Mouse (Mus musculus): ENCODE measurements around the gene Olfr557.

The Olfr557 gene

GRCm38 (mm10) chr7:102695358-102696125 lies at the start of gene Olfr557:
Gene Olfr557, plus strand, starts transcription at chr7:102695910.
- DNase-seq (ENCODE audit: low read depth, low spot score) = no peak

- no peak for DNase-seq (ENCODE audit: low read depth, low spot score)
Measured at GRCm38 (mm10) chr7:102658523-102658922, 37.2 kb upstream of the Olfr557 start, which contains the start of gene Olfr555. Gene Olfr555, plus strand, starts transcription at chr7:102658823.

GRCm38 (mm10) chr7:102664599-102664998 lies 31.1 kb upstream of the Olfr557 start, which contains the start of gene Olfr556:
Gene Olfr556, plus strand, starts transcription at chr7:102664899.
- DNase-seq (ENCODE audit: low read depth, low spot score) = no peak

DNA sequence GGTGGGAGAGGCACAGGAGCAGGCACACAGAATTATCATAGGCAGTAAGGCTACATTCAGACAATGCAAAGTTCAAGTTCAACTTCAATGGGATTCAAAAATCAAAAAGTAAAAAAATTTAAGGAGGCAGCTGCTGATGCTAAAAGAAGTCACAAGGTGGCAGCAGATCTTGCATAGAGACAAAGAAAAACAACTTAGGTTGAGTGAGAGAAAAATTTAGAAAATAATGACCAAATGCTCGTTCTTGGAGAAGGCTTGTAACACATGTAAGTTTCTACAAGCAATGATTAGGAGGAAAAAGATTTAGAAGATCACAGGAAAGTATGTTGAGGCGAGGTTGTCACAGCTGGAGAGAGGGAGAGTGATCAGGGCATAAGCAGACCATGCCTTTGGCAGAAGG lies 30.3 kb upstream of the Olfr557 start:
- DNase-seq (ENCODE audit: low read depth, low spot score) = no peak

DNA sequence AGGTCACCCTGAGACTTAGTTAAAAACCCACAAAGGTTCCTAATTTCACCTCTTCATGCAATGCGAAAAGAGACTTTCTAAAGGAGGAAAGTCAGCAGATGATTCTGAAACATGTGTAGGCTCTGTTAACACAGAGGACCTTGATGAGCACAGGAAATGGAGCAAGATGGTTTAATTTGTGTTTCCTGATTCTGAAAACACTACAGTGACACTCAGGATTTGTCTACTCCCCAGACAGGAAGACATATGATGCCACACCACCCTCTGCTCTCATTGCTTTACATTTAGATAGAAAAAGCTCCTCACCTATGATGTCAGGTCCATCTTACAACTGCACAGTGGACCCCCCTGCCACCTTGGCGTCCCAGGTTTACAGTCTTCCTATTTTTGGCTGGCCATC lies 19.5 kb upstream of the Olfr557 start:
- DNase-seq (ENCODE audit: low read depth, low spot score) = no peak

DNA sequence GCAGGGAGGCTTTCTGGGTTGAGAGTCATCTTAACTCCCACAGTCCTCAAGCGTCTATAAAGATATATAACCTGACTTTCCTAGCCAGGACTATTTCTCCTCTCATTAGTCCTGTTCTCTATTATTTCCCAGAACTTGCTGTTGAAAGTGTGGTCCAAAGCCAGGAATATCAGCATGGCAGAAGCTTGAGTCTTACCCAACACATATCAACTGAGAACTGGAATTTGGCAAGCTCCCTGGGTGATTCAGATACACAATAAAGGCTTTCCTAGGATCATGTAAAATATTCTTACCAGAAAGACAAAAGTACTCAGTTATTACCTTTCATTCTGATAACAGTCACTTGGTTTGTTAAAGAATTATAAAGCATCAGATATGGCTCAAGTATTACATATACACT lies 13.8 kb upstream of the Olfr557 start:
- DNase-seq (ENCODE audit: low read depth, low spot score) = no peak

- peak; percentile 89 for DNase-seq (ENCODE audit: low read depth, low spot score)
Measured at GRCm38 (mm10) chr7:102686944-102687501, 8.7 kb upstream of the Olfr557 start, which contains the start of gene Trim68. Gene Trim68, minus strand, starts transcription at chr7:102687327.

DNA sequence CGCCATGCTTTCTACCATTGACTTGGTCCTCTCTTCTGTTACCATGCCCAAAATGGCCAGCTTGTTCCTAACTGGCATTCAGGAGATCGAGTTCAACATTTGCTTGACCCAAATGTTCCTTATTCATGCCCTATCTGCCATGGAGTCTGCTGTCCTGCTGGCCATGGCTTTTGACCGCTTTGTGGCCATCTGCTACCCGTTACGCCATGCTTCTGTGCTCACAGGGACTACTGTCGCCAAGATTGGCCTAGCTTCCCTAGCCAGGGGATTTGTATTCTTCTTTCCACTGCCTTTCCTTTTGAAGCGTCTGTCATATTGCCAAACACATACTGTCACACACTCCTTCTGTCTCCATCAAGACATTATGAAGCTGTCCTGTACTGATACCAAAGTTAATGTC lies 2.8 kb downstream of the Olfr557 start:
- no peak for DNase-seq (ENCODE audit: low read depth, low spot score)

- no peak for DNase-seq (ENCODE audit: low read depth, low spot score)
Measured at GRCm38 (mm10) chr7:102701915-102702314, 6.2 kb downstream of the Olfr557 start, which contains the start of gene Olfr558. Gene Olfr558, plus strand, starts transcription at chr7:102702215.

- DNase-seq (ENCODE audit: low read depth, low spot score) = no peak
Measured at GRCm38 (mm10) chr7:102718970-102719369, 23.3 kb downstream of the Olfr557 start, which contains the start of gene Olfr33. Gene Olfr33, minus strand, starts transcription at chr7:102719070.

DNA sequence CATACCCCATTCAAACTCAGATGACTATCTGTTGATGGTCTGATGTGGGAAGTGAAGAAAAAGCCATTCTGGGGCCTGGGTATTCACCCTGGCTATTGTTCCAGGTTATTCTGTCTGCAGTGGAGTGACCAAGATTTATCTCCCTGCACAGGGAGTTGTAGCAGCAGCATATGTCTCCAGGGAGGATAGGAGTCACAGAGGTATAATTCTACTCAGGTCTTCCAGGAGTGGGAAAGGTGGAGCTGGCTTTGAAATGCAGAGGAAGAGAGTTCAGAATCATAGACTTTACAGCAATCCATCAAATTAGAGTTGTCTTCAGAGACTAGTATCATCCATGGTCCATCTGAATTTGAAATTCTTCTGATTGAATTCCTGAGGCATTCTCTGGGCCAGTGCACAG lies 31.7 kb downstream of the Olfr557 start, which contains the start of gene Olfr559:
Gene Olfr559 (minus strand): TSS at position 101 of the 400 bp plus-strand sequence.
- no peak for DNase-seq (ENCODE audit: low read depth, low spot score)

DNA sequence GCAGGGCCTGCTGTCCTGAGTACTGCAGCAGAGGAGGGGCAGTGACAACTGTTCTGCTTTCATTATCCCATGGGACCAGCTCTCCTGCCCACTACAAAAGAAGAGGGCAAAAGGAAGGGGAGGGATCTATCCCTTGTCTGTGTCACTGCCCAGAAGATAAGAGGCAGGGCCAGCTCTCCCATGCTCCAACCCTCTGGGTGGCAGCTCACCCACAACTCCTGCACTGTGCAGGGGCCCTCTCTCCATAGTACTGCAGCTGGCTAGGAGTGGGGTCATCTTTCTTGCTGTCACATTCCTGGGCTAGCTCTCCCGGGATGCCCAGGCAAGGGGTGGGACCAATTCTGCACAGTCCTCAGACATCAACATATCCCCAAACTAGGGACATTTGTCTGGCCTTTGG lies 38.1 kb downstream of the Olfr557 start:
- no peak for DNase-seq (ENCODE audit: low read depth, low spot score)

DNA sequence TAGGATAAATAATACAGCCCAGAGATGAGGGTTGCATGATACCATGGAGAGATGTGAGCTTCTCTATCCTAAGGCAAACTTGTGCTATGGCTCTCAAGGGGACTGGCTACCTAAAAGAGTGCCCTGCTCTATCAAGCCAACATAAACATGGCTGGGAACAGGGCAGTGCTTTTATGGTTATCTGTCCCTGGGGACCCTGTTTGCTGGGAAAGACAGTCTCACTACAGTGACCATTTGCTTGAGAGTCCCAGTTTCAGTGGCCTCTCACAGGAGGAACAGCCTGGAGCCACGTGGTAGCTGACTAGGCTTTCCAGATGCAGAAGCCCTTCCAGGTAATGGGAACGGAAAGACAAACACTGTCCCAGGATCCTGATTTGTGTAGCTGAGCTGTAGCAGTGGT lies 42.0 kb downstream of the Olfr557 start:
- no peak for DNase-seq (ENCODE audit: low read depth, low spot score)
